Mouse (Mus musculus) monocyte, adult 5-6 weeks (primary cell): Measurements from ENCODE around the gene Phf19. TPM values are rescaled to one million over a fixed set of nuclear protein-coding genes. Genes with fewer than 3 reads are reported as not detected.

ENCODE experiments used
- ATAC-seq: fragments of 153-309, 156-312 bp; replicated peaks from 2 replicates; pipeline ENCODE4 v1.8.0; 2017; ENCODE audit warnings: mild to moderate bottlenecking; ENCODE audit not compliant: low TSS enrichment, insufficient number of reproducible peaks, severe bottlenecking, poor library complexity, low FRiP score
- total RNA-seq: library from RNA; stranded (forward); fragments of 200-1000, 200-491, 200-594 nt; gene quantifications from 3 replicates; pipeline ENCODE4 v1.2.3, GENCODE M21; 2017

Phf19 gene
- total RNA-seq, 1 experiment from 2014 or later = 5.3 TPM

GRCm38 (mm10) chr2:34847702-34848101 is 66.1 kb downstream of the Phf19 start:
- no peak for ATAC-seq

Other genes with a start within 250 kb of the Phf19 start
- 98.2 to 140 TPM (median 107 TPM) in 3 replicates for gene Gapvd1, start 158.8 kb downstream of the Phf19 start, total RNA-seq
- gene Hspa5, start 142.1 kb downstream of the Phf19 start, total RNA-seq = 1,019 to 1,135 TPM (median 1,112 TPM) in 3 replicates
- 11.9 to 17.3 TPM (median 17.2 TPM) in 3 replicates for gene Rabepk, start 114.1 kb downstream of the Phf19 start, total RNA-seq
- 116 to 145 TPM (median 118 TPM) in 3 replicates for gene Fbxw2, start 87.7 kb downstream of the Phf19 start, total RNA-seq
- not detected in 3 replicates for gene Gm34653, start 81.0 kb downstream of the Phf19 start, total RNA-seq
- gene Cutal, start 39.6 kb downstream of the Phf19 start, total RNA-seq = not detected in 3 replicates
- gene Psmd5, start 39.1 kb downstream of the Phf19 start, total RNA-seq = 18.7 to 33.4 TPM (median 20.4 TPM) in 3 replicates
- gene Traf1, start 47.7 kb upstream of the Phf19 start, total RNA-seq = 94.2 to 168 TPM (median 96.5 TPM) in 3 replicates
- 0.57 TPM in 1 of 3 replicates, not detected in the others for gene Hc, start 147.4 kb upstream of the Phf19 start, total RNA-seq
- gene AI182371, start 187.5 kb upstream of the Phf19 start, total RNA-seq = 0.21 to 1.3 TPM in 2 of 3 replicates, not detected in the other
- gene Cntrl, start 195.5 kb upstream of the Phf19 start, total RNA-seq = 125 to 238 TPM (median 135 TPM) in 3 replicates